Mouse (Mus musculus): ENCODE results near the gene Chd1l. TPM values are rescaled to one million over a fixed set of nuclear protein-coding genes. Genes with fewer than 3 reads are reported as not detected.

The Chd1l gene
- polyA plus RNA-seq, 1 experiment from 2014 or later, result 18.3 TPM

DNA sequence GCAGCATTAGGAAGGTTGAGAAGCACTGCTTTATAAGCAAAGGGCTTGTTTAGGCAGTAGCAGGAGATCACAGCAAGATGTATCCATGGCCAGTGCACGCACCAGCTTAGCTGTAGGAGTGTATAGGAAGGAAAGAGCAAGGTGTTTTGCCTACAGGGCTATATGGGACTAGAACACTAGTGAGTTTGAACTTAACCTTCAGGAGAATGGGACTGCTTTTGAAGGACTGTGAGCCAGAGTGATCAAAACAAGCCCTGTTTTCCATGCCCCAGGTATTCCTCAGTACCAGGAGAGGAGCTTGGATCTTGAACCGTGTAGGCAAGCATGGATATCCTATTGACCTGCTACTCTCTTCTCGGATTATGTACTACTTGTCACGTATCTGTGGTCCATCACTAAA, 31.4 kb upstream of the Chd1l start:
- no peak overlapping the region for H3K9ac ChIP-seq
- no peaks in the 10 kb centered on the region for H3K9me3 ChIP-seq (replicated peaks)
- no peak overlapping the region for H3K4me3 ChIP-seq (replicated peaks)
- H3K27me3 ChIP-seq, result no peaks in the 10 kb centered on the region
- no peaks in the 10 kb centered on the region for H3K4me1 ChIP-seq
- H3K36me3 ChIP-seq, result no peaks in the 10 kb centered on the region
- H3K4me2 ChIP-seq, result no peak overlapping the region
- no peak for ATAC-seq (replicated peaks; ENCODE audit: low FRiP score)
- H3K27ac ChIP-seq, result no peak overlapping the region
- 93% methylated on average over 4 of the region's 4 CpGs for WGBS

DNA sequence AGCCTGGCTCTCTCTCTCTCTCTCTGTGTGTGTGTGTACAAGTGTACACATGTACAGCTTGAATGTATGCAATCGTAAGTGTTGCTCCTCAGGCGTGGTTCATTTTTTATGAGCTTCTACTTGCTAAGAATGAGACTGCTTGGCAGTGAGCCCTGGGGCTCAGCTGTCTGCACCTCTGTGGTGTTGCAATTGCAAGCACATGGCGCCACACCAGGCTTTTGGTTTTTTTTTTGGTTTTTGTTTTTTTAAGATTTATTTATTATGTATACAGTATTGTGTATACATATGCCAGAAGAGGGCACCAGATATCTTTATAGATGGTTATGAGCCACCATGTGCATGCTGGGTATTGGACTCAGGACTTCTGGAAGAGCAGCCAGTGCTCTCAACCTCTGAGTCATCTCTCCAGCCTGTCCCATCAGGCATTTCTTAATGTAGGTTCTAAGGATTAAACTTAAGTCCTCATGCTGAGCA, 24.3 kb upstream of the Chd1l start:
- no peaks in the 10 kb centered on the region for H3K4me1 ChIP-seq
- H3K9ac ChIP-seq, result no peak overlapping the region
- ATAC-seq (replicated peaks; ENCODE audit: low FRiP score), result no peak
- H3K4me3 ChIP-seq (replicated peaks), result no peak overlapping the region
- no peaks in the 10 kb centered on the region for H3K27me3 ChIP-seq
- no peak overlapping the region for H3K27ac ChIP-seq
- WGBS, result 72% methylated on average over 3 of the region's 3 CpGs
- no peak overlapping the region for H3K4me2 ChIP-seq
- no peaks in the 10 kb centered on the region for H3K9me3 ChIP-seq (replicated peaks)
- no peaks in the 10 kb centered on the region for H3K36me3 ChIP-seq

DNA sequence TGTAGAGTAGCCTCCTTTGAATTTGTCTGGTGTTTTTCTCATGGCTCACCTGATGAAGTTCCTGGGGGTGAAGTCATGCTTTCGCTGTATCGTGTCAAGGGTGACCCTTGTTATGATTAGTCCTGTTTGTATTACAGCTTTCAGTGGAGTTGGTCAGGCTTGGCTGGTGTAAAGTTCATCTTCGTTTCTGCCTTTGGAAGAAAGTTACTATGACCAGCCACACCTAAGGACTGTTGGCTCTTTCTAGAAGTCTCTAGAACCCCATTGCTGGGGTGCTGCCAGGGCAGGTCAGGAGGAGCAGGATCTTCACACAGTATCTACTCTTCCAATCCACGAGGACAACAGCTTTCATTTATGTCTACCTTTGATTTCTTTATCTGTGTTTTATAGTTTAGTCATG, 23.5 kb upstream of the Chd1l start:
- H3K9me3 ChIP-seq (replicated peaks), result no peaks in the 10 kb centered on the region
- no peak for ATAC-seq (replicated peaks; ENCODE audit: low FRiP score)
- H3K4me2 ChIP-seq, result no peak overlapping the region
- no peak overlapping the region for H3K27ac ChIP-seq
- 70% methylated on average over 4 of the region's 4 CpGs for WGBS
- no peaks in the 10 kb centered on the region for H3K27me3 ChIP-seq
- H3K9ac ChIP-seq, result no peak overlapping the region
- peaks cover 6% of the 10 kb centered on the region for H3K4me1 ChIP-seq
- no peaks in the 10 kb centered on the region for H3K36me3 ChIP-seq
- H3K4me3 ChIP-seq (replicated peaks), result no peak overlapping the region

DNA sequence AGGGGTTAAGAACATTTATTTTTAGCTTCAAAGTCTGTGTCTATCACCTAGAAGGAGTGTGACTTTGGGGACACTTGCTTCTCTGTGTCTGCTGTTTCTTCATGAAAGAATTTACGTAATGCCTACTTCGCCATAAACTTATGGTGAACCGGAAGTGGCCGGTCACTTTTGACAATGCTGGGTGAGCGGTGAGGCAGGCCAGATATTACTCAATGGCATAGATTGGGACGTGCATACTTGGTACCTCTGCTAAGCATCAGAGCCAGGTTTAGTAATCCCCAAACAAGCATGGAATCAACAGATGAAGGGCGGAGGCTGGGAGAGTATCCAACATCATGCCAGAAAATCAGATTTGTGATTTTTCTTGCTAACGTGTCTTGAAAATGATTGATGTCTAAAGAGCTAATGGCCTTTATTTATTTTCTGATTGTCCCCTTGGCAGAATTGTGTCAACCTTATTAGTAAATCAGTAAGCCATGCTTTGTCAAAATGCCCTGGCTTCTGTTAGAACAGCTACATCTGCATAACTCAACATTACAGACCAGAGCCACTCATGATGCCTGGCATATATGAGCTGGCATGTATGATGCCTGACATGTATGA, 21.4 kb upstream of the Chd1l start:
- Histone ChIP-seq H3K27me3 (no peaks in the 10 kb centered on the region), H3K36me3 (no peaks in the 10 kb centered on the region), H3K9ac (no peak overlapping the region), H3K4me2 (no peak overlapping the region), H3K9me3 (replicated peaks) (no peaks in the 10 kb centered on the region), H3K4me1 (peaks cover 6% of the 10 kb centered on the region), H3K4me3 (replicated peaks) (no peak overlapping the region), H3K27ac (no peak overlapping the region)
- WGBS, result 84% methylated on average over 8 of the region's 8 CpGs
- no peak for ATAC-seq (replicated peaks; ENCODE audit: low FRiP score)

DNA sequence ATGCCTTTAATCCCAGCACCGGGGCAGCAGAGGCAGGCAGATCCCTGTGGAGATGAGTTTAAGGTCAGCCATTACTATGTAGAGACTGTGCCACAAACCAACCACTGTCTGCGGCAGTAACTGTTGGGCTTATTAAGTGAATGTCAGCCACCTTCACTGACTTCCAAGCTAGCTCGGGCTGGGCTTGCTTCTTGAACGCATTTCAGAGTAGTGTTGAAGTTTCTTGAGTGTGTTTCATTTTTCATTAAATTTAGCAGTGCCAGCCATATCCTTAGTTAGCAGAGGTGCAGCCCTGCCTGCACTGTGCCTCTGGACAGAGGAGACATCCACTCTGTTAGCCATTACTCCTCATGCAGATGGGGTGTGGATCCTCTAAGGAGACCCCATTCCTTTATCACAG, 20.7 kb upstream of the Chd1l start:
- H3K9me3 ChIP-seq (replicated peaks), result no peaks in the 10 kb centered on the region
- no peaks in the 10 kb centered on the region for H3K27me3 ChIP-seq
- no peak overlapping the region for H3K4me3 ChIP-seq (replicated peaks)
- no peak overlapping the region for H3K9ac ChIP-seq
- WGBS, result 92% methylated on average over 4 of the region's 4 CpGs
- H3K27ac ChIP-seq, result no peak overlapping the region
- no peak overlapping the region for H3K4me2 ChIP-seq
- no peak for ATAC-seq (replicated peaks; ENCODE audit: low FRiP score)
- H3K4me1 ChIP-seq, result peaks cover 6% of the 10 kb centered on the region
- no peaks in the 10 kb centered on the region for H3K36me3 ChIP-seq

DNA sequence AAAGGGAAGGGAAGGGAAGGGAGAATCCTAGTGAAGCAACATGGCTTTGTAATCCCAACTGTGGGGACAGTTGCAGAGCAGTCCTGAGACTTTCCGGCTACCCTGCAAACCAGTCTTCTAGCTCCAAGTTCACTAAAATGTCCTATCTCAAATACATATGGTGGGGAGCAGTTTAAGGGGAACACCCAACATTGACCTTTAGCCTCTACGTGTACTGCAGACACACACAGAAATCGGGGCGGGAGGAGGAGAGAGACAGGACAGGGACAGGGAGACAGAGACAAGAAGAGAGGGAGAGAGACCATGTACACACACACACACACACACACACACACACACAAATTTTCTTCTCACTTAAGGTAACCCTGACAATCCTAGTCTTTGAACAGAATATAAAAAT, 19.9 kb upstream of the Chd1l start:
- no peaks in the 10 kb centered on the region for H3K9me3 ChIP-seq (replicated peaks)
- no peak for ATAC-seq (replicated peaks; ENCODE audit: low FRiP score)
- no peak overlapping the region for H3K4me2 ChIP-seq
- H3K27me3 ChIP-seq, result no peaks in the 10 kb centered on the region
- no peak overlapping the region for H3K27ac ChIP-seq
- no peaks in the 10 kb centered on the region for H3K36me3 ChIP-seq
- 88% methylated on average over 4 of the region's 4 CpGs for WGBS
- H3K9ac ChIP-seq, result no peak overlapping the region
- peaks cover 6% of the 10 kb centered on the region for H3K4me1 ChIP-seq
- H3K4me3 ChIP-seq (replicated peaks), result no peak overlapping the region

DNA sequence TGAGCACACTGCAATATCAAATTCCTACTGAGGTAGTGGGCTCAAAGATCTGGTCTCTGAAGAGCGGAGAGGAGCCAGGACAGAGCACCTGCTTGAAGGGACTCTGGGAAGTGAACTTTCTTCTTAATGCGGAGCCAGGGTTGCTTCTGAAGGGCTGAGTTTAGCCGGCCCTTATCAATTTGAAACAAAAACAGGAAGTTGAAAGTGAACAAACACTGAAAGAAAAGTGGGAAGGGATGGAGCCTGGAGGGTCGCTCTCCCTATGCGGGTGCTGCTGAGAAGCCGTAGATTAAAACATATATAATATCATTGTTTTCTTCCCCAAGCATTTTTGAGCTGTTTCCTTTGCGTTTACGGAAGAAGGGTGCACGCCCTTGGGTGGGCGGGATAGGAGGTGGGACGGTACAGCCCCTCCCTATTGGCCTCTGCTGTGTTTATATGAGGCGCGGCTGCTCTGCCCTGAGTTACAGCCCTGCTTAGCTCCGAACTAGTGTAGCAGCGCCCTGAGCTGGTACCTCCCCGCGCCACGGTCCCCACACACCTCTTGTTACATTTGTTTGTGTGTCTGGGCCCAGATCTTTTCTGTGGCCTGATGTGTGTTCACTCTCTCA, 18.5 kb upstream of the Chd1l start, which contains the start of gene Fmo5:
TSS of gene Fmo5 (plus strand) at position 414 of the 611 bp plus-strand sequence.
- Histone ChIP-seq H3K27ac (peak within 1 kb of the TSS; percentile 13), H3K4me1 (peaks cover 6% of the 10 kb centered on the region)

DNA sequence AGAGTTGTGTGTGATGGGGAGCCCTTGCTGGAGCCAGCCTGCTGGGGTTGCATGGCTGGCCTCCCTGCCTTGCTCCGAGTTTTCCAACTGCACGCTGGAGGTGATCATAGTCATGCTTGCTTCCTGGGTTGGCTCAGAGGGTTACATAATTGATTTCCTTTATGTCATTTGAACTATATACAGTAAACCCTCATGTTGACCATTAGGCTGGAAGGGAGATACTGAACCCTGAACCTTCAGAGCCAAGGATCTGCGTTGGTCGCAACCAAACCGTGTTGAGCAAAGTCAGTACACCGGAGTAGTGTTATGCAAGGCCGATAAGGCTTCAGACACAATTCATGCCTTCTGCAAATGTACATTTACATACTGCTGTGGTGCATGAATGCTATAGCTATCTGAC, 17.9 kb upstream of the Chd1l start:
- no peak overlapping the region for H3K9ac ChIP-seq

More for the DNA sequence above, 18.5 kb upstream of the Chd1l start, which contains the start of gene Fmo5:
- ATAC-seq (replicated peaks; ENCODE audit: low FRiP score), result peak; percentile 94
- H3K36me3 ChIP-seq, result no peaks in the 10 kb centered on the region
- H3K9ac ChIP-seq, result peak within 1 kb of the TSS; percentile 45
- no peaks in the 10 kb centered on the region for H3K27me3 ChIP-seq
- 1% methylated on average over 18 of the region's 18 CpGs for WGBS
- H3K9me3 ChIP-seq (replicated peaks), result no peaks in the 10 kb centered on the region
- H3K4me2 ChIP-seq, result peak within 1 kb of the TSS; percentile 67
- peak within 1 kb of the TSS; percentile 55 for H3K4me3 ChIP-seq (replicated peaks)

DNA sequence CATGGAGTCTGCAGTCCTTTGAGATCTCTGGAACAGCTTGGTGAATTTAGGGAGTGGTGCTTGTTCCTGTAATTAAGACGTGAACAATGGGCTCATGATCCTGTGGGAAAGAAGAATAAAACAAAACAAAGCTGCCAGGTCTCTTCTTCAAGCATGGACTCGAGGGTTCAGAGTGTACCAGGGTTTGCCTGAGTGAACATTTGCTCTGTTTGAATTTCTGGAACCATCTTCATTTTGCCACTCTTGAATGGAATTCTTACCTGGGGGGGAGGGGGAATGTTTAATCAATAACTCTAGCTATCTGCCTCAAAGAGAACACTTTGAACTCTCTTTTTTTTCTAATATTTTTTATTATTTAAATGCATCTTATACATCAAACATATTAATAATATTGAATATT, 14.6 kb upstream of the Chd1l start:
- Histone ChIP-seq H3K4me3 (replicated peaks) (no peak overlapping the region), H3K9ac (no peak overlapping the region), H3K4me2 (no peak overlapping the region), H3K27ac (no peak overlapping the region), H3K36me3 (no peaks in the 10 kb centered on the region), H3K9me3 (replicated peaks) (no peaks in the 10 kb centered on the region), H3K4me1 (peaks cover 6% of the 10 kb centered on the region), H3K27me3 (no peaks in the 10 kb centered on the region)
- WGBS, result 44% methylated on average over 2 of the region's 2 CpGs
- no peak for ATAC-seq (replicated peaks; ENCODE audit: low FRiP score)

More for the DNA sequence above, 17.9 kb upstream of the Chd1l start:
- Histone ChIP-seq H3K27ac (no peak overlapping the region), H3K9me3 (replicated peaks) (no peaks in the 10 kb centered on the region), H3K4me3 (replicated peaks) (peak overlapping the region; percentile 55), H3K4me1 (peaks cover 6% of the 10 kb centered on the region), H3K4me2 (peak overlapping the region; percentile 67), H3K27me3 (no peaks in the 10 kb centered on the region), H3K36me3 (no peaks in the 10 kb centered on the region)
- 79% methylated on average over 7 of the region's 7 CpGs for WGBS
- ATAC-seq (replicated peaks; ENCODE audit: low FRiP score), result no peak

DNA sequence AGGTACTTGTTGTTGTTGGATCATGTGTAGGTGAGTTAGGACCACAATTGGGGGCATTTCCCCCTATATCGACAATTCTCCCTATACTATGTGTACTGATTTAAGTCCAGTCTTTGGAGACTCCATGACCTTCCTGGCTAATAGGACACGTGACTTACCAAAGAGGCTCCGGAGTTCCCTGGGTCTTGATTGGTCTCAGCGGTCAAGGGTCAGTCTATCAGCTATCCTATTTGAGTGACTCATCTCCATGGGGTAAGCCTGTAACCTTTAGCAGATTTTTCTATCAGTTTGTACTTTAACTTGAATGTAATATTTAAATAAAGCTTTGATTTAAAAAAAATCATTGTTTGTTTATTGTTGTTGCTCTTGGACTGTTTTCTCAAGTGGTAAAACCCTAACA, 10.7 kb upstream of the Chd1l start:
- 90% methylated on average over 4 of the region's 4 CpGs for WGBS
- Histone ChIP-seq H3K4me1 (no peaks in the 10 kb centered on the region), H3K27me3 (no peaks in the 10 kb centered on the region), H3K4me3 (replicated peaks) (no peak overlapping the region), H3K9me3 (replicated peaks) (no peaks in the 10 kb centered on the region), H3K4me2 (no peak overlapping the region), H3K36me3 (no peaks in the 10 kb centered on the region), H3K27ac (no peak overlapping the region), H3K9ac (no peak overlapping the region)
- ATAC-seq (replicated peaks; ENCODE audit: low FRiP score), result no peak

DNA sequence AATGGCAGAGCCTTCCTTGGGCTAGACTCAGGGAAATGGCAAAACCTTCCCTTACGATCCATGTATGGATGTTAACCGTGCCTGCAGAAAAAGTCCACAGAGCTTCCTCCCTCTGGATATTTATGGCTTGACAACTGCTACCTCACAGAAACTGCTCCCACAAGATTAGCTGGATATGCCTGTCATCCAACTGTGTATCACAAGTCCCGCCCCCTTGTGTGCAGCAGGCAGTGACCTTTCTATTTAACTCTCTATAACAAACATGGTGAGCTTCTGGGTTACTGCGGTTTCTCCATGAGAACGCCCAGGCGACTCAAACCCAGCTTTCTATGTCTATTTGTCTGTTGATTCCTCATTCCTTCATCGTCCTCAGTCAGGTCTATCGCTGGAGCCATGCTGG, 7.9 kb upstream of the Chd1l start:
- no peak for ATAC-seq (replicated peaks; ENCODE audit: low FRiP score)
- Histone ChIP-seq H3K9ac (no peak overlapping the region), H3K27ac (no peak overlapping the region), H3K9me3 (replicated peaks) (no peaks in the 10 kb centered on the region), H3K27me3 (no peaks in the 10 kb centered on the region), H3K4me1 (no peaks in the 10 kb centered on the region), H3K36me3 (no peaks in the 10 kb centered on the region), H3K4me3 (replicated peaks) (no peak overlapping the region), H3K4me2 (no peak overlapping the region)
- 79% methylated on average over 8 of the region's 8 CpGs for WGBS

DNA sequence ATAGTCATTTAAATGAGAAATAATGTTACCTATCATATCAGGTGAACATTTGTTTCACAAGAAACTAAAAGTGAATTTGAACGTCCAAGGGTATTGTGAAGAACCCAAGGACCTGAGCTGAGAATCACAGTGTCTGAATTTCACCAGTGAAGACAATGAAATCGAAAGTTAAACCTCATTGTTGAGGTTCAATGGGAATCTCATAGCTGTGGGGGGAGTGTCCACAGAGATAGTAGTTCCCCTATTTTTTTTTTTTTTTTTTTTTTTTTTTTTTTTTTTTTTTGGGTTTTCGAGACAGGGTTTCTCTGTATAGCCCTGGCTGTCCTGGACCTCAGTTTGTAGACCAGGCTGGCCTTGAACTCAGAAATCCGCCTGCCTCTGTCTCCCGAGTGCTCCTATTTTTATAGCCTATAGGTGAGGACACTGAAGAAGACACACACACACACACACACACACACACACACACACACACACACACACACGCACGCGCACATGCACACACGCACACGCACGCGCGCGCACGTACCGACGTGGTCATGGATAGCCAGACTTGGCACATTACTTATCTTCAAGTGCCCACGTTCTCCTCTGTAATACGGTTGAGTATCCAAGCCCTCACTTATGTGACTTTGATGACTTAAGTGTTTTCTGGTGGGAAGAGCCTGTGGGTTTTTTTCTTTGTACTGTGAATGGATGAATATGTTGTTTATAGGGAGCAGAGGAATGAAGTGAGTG, 7.3 kb upstream of the Chd1l start:
- no peak overlapping the region for H3K9ac ChIP-seq
- WGBS, result 96% methylated on average over 19 of the region's 19 CpGs
- no peak overlapping the region for H3K4me3 ChIP-seq (replicated peaks)
- H3K4me2 ChIP-seq, result no peak overlapping the region
- no peaks in the 10 kb centered on the region for H3K27me3 ChIP-seq
- no peak overlapping the region for H3K27ac ChIP-seq
- no peaks in the 10 kb centered on the region for H3K9me3 ChIP-seq (replicated peaks)
- H3K36me3 ChIP-seq, result no peaks in the 10 kb centered on the region
- no peaks in the 10 kb centered on the region for H3K4me1 ChIP-seq
- ATAC-seq (replicated peaks; ENCODE audit: low FRiP score), result no peak
